Mouse (Mus musculus): ENCODE data around the gene Mast4.

Mast4 gene

DNA sequence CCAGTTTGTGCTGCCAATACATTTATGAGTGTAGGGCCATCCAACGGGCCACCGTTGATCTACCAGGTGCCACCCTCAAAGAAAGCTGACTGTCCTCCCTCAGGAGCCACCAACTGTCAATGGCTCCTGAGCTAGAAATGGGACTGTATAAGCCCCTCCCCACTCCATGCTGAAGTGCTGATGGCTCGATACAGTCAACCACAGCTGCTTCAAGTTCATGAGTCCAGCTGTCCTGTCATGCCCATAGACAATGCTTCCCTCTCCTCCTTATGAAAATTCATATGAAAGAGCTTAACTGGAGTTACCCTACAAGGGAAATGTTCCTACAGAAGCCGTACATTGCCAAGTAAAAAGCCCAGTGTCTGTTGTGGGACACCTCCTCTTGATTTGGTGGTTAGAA, 93.2 kb downstream of the Mast4 start:
- no peak for DNase-seq (ENCODE audit: low read depth, low spot score)

DNA sequence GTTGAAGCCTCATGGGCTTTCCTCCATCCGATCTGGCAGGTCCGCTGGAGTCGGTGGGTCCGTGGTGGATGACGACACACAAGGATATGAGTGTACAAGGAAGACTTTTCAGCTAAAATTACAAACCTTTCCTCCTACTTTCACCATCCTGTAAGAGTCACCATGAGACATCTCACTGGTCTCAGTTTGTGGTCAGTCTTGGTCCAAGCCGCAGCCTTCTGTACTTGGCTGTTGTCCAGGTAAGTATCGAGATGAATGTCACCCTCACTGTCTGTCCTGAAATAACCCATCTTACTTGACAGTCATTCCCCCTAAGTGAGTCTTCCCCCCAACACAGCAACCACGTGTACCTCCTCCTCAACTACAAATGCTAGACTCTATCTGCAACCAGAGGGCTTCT, 94.6 kb downstream of the Mast4 start:
- peak; percentile 4 for DNase-seq (ENCODE audit: low read depth, low spot score)

DNA sequence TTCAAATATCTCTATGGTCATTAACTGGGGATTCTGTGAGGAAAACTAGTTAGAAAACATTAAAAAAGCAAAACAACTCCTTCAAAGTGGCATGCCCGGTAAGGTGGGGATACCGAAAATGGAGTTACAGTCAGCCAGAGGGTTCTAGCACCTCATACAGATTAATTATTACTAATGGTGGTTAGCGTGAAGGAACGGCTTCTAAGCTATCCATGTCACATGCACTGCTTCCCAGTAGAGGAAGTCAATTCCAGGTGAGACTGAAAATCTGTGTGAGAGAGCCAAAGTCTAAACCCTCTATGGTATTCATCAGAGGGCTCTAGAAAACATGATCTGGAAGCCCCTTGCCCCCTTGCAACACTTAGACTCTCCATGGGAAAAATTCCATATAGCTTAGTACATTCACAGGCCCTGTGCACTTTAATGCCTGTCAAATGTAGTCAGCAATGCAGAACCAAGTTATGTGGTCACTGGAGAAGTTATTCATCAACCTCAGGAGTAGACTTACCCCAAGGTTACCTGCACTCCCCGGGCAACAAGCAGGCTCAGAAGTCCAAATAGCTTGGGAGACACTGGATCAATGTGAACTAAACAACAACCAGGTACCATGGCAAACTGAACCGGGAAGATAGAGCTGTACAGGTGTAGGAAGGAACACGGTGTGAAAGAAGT, 96.1 kb downstream of the Mast4 start:
- DNase-seq (ENCODE audit: low read depth, low spot score) = no peak

DNA sequence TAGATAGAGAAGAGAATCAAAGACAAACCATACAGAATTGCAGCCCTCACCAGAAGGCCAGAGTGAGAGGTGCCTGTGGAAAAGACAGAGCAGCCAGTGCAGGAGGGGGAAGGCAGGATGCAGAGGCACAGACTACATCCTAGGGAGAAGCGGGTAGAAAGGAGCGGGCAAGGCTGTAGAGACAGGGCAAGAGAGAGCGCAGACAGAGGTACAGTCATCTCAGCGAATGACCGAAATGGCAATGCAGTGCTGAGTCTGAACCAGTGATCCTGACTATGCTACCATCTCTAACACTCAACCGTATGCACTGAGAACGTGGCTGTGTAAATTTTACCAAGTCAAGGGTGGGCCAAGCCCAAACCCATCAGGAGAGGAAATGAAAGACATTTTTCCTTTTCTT, 102.1 kb downstream of the Mast4 start:
- no peak for DNase-seq (ENCODE audit: low read depth, low spot score)

DNA sequence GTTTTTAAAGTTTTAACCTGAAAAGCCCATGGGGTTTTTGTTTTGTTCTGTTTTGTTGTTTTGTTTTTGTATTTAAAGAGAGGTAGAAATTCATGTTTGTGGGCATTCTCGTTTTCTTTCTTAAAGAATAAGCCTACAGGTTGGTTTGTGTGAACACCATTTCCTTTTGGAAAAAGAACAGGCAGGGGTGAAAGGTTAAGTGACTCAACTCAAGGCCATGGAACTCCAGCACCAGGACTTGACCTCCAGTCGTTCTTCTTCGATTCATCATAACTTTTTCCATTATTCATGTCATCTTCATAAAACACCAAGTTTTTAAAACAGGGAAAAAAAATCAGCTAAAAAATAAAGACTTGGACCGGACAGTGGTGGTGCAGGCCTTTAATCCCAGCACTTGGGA, 105.2 kb downstream of the Mast4 start:
- DNase-seq (ENCODE audit: low read depth, low spot score) = no peak

DNA sequence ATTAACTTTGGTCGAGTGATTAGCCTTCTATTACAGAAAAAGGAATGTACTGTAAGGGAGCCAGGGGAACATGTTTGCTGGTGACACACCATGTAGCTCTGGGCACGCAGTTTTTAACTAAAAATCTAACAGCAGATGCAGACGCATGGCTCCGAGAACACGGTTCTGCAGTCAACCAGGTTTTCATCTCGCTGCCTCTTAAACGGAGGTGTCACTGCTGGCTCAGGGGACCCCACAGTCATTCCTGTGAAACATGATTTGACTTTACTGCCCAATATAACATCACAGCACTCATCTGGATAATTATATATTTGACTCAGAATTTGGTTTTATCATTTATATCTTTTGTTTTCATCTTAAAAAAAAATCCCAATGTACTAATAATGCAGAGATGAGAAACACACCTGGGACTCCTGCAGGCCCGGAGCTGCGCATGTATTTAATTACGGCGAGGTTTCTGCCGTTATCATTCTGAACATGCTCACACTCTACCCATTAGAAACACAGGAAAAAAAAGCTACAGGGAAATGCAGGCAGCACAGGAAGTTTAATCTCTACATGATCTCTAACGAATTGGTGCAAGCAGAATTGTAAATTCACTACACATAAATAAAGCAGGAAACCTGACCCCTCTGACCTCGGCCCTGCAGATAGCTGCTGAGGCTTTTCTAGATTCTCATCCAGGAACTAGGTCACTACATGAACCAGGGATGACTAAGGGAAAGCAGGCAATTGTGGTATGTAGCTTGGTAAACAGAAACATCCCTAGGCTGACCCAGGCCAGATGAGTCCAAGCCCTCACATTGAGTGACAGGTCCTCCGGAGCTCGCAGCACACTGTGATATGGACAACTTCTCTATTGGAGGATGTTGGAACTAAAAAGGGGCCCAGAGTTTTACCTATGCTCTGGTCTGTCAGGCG, 108.1 kb downstream of the Mast4 start:
- no peak for DNase-seq (ENCODE audit: low read depth, low spot score)

DNA sequence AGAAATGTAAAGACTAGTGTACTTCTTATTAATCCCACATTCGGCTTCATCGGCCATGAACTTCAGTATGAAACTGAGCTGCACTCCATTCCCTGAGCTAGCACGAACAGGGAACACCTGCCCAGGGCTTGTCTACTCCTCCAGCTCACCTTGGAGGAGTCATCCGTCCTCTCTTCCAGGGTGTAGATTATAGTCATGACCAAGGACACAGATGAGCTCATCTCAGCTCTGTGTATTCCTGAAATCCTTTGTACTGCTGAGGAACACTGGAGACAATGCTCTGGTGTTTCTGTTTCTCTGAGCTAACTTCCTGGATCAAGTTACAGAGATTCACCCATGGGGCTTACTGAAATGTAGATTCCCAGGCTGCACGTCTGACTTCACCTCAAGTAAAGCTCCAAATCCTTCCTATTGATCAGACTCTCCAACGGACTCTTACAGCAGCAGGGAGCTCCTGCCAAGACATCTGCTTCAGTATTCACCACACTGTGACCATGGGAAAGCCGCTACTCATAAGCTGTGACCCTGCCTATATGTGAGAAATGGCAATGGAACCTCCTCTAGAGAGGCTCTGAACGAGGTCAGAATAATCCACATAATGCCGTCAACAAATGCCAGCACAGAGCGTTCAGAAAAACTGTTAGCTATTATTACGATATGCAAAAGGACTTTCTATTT, 108.9 kb downstream of the Mast4 start:
- DNase-seq (ENCODE audit: low read depth, low spot score) = no peak

DNA sequence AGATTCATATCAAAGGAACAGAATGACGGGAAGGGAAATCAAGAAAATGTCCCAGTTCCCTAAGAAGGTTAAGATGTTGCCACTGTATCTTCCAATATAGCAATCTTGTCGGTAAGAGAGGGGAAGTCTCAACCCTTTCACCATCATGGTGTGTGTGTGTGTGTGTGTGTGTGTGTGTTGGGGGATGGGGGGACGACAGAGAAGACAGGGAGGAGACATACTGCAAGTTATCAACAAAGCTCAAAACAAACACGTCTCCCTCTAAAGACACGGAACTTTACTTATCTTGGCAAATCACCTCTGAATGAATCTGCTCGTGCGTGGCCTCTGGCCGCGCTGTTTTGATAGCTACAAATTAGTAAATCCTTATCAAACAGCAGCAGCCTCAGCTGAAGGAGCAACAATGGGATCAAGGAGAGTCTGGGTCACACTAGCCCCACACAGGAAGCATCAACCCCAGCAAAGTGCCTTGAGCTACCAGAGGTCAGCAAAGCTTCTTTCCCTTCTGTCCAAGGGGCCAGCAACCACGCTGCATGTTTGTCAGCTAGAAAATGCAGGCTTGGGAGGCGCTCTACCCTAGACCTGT, 113.7 kb downstream of the Mast4 start:
- no peak for DNase-seq (ENCODE audit: low read depth, low spot score)

DNA sequence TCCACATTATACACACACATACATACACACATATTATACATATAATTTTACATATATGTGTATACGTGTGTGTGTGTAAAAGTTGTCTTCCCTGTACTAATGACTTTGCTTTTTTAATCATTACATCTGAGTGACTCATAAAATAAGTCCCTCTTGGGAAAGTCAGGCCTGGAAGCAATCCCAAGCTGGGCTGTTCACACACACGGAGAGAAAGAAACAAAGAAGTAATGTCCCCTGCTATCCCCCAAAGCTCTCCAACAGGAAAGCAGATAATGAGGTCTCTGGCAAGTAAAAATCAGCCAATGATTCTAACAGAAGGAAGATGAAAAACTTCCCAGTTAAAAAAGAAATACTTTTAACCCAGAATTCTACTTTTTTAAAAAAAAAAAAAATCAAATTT, 114.3 kb downstream of the Mast4 start:
- no peak for DNase-seq (ENCODE audit: low read depth, low spot score)

DNA sequence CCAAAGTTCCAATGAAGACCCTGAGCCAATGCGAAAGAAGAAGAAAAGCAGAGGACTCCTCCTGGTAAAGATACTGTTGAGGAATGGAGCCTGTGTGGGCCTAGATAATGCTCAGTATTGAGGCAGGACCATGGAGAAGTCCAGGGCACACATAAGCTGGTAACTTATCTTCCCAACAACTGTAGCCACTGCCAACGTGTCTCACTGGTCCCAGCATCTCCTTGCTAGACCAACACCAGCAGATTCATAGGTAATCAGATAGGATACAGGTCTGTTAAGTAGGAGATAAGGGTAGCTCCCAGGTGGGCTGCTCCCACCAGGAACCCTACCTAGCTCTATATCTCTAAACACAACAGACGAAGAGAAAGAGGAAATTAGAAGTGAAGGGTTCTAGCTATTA, 116.8 kb downstream of the Mast4 start:
- DNase-seq (ENCODE audit: low read depth, low spot score) = no peak

DNA sequence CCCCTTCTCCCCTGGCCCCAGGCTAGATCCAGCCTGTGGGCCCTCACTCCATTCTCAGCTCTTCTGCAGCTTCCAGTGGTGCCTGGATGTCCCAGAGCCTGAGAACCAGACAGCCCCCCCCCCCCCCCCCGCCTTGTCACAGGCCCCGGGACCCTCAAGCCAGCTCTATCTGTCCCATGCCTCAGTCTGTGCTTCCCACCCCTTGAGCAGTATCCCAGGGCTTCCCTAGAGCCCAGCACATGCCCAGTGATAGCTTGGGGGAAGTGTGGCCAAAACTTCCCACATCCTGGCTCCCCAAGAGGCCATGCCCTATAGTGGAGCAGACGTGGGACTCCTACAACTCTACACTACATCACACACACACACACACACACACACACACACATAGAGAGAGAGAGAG, 119.8 kb downstream of the Mast4 start:
- no peak for DNase-seq (ENCODE audit: low read depth, low spot score)

DNA sequence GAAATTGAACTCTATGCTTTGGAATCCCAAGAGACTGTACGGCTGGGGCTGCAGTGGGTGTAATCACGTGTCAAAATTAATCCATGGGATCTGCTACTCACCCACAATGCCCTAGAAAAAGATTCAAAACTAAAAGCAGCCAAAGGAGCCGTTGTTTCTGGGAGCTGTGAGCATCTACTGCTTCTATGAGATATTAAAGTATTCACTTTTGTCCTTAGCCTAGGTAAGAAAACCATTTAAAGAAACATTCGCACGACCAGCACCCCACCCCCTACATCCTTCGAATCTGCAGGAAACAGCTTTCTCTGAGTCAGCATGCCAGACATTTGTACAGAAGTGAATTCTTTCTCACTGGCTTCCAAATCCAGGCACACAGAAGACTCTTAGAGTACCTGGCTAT, 122.3 kb downstream of the Mast4 start:
- no peak for DNase-seq (ENCODE audit: low read depth, low spot score)

DNA sequence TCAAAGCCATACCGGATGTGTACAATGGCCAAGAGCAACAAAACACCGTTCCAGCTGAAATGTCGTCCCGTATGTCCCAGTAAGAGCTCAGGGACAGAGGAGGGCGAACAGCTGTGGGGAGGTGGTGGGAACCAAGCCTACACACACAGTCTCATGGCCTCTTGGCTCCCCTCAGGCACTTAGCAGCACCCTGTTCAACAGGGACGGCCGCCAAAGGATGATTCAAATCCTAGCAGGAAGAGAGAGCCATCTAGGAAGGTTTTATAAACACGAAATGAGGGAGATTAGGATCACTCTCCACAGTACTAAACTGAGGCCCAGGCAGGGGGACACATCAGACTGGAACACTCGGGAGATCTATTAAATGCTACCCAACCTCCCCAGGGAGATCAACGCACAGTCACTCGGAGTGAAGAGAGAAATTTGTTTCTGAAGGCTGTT, 122.8 kb downstream of the Mast4 start:
- DNase-seq (ENCODE audit: low read depth, low spot score) = no peak

DNA sequence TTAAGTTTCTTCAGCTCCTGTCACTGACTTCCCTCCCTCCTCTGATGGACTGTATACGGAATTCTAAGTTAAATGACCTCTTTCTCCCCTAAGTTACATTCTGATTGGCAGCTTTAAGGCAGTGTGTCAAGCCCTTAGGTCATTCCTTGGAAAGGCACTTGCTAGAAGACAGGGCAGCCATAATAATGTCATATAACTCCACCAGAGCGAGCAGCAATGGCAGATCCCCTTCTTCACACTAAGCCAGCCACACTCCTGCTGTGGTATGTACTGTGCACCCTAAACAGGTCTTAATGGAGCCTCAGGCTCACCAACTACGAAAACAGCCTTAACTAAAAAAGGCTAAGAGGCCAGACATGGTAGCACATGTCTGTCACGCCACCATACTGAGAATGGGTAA, 123.6 kb downstream of the Mast4 start:
- DNase-seq (ENCODE audit: low read depth, low spot score) = no peak

DNA sequence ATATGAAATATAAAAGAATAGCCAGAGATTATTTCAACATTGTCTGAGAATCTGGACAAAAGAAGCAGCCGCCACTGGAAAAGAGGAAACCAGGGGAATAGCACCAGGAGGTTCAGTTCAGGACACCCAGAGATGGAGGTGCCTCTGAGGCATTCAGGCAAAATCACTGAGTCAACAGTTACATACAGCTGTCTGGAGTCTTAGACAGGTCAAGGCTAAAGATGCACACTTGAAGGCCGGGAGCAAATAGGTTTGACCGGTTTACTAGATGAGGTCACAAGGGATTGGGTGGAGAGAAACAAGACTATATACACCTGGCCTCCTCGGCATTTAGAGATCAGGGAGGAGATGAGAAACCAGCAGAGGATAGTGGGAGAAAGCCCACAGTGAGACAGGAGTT, 127.1 kb downstream of the Mast4 start:
- DNase-seq (ENCODE audit: low read depth, low spot score) = no peak

DNA sequence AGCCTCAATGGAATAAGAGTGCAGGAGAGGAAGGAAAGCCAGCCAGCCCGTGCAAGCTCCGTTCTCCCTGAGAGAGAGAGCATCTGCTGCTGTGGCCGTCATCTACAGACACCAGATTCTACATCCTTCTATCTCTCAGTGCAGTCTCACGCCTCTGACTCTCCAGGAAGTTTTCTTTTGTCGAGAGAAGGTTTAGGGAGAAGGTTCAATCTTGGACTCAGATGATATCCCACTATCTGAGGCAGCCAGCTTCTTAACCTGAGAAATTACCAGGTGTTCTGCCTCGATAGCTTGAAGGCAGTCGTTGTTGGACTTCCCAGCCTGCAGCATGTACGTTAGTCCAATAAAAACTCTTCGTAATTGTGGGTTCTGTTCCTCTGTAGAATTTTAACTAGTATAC, 127.7 kb downstream of the Mast4 start:
- DNase-seq (ENCODE audit: low read depth, low spot score) = no peak

DNA sequence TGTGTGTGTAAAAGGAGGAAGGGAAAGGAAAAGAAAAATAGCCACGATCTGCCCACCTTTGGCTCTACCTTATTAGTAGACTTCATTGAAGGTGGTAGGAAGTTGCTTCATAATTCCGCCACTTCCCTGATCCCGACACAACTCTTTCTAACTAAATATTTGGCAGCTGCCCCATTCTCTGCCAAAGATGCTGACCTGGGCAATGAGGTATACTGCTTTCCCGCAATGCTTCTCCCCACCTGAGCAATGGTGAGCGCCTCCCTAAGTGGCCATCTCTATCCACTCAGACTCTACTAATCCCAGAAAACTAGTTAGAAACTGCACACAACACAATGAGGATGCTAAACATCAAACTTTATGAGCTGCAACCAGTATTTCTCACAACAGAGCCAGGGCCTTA, 129.1 kb downstream of the Mast4 start:
- DNase-seq (ENCODE audit: low read depth, low spot score) = no peak

DNA sequence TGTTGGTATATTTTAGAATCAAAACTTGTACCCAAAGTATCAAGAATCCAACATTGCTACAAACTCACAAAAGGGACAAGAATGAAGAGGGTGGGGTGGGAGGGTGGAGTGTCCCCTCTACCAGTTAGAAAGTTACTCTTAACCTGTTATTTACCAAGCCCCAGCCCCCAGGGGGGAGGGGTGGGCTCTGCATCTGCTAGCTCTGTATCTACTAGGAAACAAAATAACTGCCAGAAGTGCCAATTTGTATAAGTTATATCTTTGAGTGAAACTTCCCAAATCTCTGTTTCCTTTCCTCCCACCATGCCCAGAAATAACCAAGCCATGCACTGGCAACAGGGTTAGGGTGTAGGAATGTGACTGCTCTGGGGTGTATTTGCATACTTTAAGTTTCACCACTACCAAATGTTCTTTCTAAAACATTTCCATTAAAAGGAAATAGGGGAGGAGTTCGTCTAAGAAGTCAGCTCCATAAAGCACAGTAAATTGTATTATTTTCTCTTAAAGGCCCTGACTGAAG, 130.9 kb downstream of the Mast4 start:
- no peak for DNase-seq (ENCODE audit: low read depth, low spot score)

DNA sequence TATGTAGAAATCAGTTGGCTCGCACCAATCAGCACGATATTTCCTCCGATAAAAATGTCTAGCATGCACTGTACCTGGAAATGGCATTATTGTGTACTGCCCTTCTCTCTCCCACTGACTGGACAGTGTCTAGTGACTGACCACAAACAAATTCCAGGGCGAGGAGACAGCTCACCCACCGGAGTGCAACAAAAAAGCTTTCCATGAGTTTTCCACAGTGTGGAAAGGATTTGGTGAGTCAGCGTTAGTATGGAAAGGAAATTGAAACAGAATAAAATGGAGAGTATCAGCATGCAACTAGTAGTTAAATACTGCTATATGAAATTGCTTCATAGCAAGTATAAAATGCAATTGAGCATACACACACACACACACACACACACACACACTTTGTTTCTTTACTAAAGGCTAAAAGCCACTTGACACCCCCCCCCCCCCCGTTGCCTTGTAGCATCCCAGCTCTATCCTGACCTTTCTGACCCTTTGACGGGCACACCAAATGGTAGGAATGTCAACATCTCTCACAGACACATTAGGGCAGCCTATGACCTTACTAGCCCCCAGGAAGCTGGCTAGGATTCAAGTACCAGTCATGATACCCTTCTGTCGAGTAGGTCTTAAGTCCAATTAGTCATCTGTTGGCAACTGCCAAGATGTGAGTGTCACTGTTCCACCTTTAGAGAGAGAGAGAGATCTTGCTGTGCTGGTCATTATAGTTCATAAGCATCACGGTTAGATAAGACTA, 133.1 kb downstream of the Mast4 start:
- DNase-seq (ENCODE audit: low read depth, low spot score) = no peak

DNA sequence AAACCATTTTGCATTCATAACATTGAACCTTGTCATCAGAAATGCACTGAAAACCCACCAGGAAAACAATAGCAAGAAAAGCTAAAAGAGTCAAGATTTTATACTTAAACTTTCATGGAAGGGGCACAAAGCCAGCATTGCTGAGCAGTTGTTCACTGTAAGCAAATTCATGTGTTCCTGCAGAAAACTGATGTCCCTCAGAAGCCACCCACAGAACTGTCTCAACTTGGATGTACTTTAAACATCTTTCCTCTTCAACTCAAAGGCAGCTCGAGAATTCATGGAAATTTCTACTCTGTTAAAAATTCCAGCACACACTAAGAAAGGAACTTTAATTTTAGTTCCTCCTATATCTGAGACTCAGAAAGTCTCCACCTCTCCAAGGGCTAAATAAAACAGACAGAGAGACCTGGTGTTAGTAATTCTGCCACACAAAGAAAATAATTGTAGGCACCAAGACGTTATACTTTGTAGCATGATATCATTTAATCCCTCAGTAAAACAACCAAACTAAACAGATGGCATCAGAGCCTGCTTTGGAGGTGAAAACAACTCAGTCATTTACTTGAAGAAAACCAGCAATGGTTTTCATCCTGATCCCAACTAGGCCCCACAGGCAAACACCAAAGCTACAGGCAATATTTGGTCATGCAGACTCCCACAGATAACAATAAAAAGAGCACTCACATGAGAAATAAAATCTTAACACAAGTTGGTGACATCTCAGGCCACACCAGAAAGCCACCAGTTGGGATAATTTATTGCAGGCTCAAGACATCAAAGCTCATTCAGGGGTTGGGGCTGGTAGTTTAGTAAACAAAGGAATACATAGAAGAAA, 134.3 kb downstream of the Mast4 start:
- no peak for DNase-seq (ENCODE audit: low read depth, low spot score)
